Mouse (Mus musculus) adrenal gland, adult (tissue): ENCODE data around the gene Frrs1l.

ENCODE experiments used
- DNase-seq, 2 experiments: peaks; one replicate each; pipeline ENCODE4 v3.0.0; 2022 to 2023; ENCODE audit warnings: low spot score in 1 of 2; ENCODE audit not compliant: inconsistent age in 2 of 2

Gene Frrs1l

DNA sequence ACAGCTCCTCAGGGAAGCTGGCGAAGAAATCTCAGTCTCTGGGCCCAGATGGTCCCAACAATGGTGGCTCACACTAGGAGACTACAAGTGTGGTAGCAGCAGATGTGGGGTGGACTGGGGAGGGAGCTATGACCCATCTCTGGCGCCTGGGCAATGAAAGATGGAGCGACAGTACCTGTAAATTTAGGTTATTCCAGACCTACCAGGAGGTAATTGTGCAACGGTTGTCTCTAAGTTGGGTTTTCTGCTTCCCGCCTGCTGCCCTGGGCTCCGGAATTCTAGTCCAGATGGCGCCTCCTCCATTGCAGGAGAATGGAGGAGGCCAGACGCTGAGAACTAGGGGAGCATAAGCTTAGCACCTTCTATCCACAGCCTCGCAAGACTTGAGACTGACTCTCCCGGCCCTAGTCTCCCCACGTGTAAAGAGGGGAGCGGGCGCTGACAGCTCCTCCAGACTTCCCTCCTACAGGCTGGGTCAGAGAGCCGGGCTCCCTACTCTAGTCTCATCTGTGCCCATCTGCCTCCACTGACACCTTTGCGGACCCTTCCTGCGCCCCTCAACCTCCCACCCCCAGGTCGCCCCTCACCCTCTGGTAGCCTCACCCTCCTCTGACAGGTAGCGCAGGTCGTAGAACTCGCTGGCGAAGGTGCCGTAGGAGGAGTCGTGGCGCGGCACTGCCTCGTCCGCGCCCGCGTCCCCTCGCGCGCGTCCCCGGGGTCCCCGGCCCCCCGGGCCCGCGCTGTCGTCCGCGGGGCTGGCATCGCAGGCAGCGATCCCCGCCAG, 568 bp downstream of the Frrs1l start:
- no peak for DNase-seq

DNA sequence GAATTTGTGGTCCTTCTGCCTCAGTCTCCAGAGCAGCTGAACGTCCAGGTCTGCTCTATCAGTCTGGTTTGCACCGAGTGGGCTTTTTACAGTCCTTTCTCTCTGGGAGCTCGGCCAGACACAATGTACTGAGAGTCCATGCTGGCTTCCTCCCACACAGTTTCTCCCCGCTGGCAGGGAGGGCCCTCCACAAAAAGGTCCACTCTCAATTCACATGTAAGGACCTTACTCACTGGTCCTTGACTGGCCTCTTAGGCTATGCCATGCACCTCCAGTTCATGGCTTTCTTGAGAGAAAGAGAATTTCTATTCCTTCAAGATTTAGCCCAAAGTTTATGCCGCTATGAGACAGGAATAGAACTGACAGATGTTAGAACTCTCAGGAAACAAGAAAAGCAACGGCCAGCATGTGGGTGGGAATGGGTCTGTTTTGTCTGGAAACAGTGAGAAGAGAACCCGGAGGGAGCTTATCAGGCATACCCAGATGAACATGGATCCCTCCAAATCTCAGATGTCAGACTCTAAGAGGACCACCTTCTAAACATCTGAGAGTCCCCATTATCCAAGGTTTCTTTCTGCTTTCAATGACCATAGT, 24.5 kb downstream of the Frrs1l start:
- DNase-seq = no peak

DNA sequence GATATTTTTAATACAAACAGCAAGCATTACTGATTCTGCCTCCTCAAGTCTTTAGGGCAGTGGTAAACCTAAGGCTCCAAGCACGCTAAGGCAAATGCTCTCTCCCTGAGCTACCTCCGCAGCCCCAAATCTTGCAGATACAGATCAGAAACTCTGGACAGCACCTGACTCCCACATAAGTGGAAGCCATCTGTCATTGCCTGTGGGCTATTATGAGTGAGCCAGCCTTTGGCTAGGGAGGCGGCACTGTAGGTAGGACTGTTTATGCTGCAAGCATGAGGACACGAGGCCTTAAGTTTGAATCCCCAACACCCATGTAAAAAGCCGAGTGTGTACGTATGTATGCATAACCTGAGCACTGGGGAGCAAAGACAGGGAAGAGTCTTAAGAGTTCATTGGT, 26.5 kb downstream of the Frrs1l start:
- no peak for DNase-seq

DNA sequence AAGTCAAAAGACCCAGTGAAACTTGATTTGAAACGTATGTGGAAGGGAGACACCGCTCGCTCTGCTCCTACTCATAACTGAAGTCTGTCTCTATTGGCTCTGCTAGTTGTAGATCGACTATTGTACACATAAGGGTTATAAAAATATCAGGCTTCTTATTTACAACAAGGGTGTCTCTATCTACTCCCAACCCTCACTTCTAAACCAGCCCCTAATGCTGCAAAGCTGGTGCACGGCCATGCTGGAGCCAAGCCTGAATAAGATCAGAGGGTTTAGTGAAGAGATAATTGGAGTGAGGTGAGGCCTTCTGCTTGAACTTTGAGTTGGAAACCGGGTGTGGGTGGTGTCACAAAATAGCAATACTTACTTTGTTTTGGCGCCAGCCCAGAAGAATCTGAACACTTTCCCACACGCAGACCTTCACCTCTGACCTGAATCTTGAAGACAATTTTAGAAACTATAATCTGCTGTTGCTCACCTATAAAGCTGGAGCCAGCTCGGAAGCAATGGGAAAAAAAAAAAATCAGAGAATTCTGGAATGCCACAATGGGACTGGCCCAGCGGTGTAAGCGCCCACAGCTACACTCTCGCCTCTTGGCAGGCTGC, 28.8 kb downstream of the Frrs1l start:
- DNase-seq = no peak

DNA sequence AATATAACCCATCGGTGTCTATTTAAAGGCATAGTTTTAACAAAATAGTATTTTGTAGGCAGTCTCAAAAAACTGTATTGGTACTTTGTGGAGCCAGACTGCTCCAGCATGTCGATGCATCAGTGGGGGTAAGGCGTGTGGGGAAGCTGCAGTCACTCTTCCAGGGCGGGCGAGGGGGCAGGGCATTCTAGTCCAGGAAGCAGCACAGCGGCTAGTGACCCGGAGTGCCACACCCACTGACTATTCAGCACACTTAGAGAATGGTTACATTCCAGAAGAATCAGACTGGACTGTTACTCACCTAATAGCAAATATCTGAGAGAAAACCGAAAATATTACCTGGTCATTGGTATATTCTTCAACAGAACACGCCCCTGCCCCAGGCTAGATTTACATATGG, 32.7 kb downstream of the Frrs1l start:
- DNase-seq = no peak

DNA sequence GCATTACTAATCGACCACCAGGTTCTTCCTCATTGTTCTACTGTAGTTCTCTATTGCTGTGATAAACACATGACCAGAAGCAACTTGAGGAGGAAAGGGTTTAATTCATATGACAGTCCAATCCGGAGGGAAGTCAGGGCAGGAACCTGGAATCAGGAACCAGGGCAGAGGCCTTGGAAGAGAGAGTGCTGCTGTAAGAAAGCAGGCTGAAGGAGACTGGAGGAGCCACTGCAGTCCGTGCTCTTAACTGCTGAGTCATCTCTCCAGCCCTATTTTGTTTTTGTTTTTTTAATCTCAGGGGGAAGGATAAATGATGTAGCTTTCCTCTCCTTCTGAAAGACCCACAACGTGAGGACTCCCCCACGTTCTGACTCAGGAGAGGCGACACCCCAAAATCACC, 37.0 kb downstream of the Frrs1l start:
- no peak for DNase-seq

DNA sequence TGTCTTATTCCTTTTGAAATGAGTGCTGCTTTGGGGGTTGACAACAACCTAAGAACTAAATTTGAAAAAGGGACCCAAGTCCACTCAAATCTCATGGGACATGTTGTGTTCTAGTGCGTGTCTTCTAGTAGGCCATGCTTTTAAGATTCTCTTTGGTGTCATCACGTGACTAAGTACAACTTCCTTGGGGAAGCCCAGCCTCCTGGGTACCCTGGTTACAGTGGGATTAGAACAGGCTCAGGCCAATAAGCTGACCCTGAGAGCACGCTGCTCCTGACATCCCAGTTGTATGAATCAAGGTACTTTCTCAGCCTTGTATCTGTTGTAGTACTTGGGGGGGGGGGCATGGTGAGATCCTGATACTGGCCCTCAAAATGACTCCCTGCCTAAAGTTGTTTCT, 38.5 kb downstream of the Frrs1l start:
- no peak for DNase-seq

DNA sequence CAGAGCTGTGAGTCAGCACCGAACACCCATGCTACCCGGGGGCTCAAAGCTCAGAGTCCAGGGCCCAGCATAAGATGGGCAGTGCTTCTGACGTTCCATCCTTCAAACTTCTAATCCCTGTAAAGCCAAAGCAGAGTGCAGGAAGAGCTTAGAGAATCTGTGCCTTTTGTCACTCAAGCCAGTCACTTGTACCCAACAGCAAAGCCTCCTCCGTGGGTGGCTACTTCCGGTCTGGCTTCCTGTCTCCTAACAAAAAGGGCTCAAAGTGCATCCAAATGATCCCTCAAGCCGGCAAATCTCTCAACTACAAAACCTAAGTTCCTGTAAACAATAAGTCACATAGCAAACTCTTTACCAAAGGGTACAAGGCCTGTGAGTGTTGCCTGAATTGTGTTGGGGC, 40.7 kb downstream of the Frrs1l start:
- no peak for DNase-seq

DNA sequence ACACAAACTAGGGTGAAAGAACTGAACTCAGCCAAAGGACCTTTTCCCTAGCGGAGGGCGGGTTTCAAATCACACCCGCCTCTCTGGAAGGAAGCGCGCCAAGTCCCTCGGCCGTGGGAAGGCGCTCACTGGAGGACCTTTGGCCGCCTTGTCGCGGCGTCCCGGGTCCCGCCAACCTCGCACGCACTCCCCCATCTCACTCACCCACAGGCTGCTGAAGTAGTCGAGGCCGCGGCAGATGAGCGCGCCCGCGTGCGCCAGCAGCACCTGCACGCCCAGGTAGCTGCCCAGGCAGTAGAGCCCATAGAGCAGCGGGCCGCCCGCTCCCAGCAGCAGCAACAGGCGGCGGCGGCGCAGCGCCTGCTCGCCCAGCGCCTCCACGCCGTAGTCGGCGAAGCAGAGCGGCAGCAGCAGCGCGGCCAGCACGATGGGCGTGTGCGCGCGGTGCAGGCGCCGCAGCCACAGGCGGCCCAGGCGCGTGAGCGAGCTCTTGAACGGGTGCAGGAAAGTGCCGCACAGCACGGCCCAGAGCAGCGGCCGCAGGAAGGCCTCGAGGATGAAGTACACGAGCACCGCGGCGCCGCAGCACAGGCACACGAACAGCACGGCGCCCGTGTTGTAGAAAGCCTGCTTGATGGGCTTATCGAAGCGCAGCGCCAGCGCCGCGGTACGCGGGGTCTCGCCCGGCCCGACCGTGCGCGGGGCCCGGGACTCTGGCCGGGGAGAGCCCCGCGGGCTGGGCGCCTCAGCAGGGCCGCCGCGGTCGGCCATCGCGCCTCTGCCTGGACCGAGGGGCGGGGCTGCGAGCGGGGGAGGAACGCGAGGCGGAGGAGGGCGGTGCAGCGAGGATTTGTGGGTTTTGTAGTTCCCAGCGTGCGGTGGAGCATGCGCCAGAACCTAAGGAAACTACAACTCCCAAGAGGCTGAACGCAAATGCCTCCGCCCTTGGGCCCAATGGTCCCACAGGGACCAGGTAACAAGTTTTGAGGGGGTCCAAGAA, 43.2 kb downstream of the Frrs1l start, which contains the start of gene Tmem245:
Tmem245 (minus strand) TSS at position 797 of the 1,000 bp plus-strand sequence.
- DNase-seq = peak; percentile 95 to 97

DNA sequence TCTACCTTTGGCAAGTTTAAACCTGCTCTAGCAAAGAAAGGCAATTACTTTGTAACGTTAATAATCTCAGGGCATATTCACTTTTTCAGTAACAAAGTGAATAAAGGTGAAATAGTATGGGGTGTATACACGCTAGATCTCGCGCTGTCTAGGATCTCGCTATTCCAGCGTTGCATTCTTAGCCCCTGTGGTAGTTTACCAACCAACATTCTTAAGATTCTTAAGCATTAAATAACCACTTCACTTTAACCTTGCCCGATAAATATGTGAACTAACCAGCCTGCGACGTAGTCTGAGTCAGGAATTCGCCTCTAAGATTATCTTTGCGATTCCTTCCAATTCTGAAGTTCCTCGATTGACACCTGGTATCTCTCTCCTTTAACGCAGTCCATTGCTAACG, 44.0 kb downstream of the Frrs1l start:
- DNase-seq = no peak

DNA sequence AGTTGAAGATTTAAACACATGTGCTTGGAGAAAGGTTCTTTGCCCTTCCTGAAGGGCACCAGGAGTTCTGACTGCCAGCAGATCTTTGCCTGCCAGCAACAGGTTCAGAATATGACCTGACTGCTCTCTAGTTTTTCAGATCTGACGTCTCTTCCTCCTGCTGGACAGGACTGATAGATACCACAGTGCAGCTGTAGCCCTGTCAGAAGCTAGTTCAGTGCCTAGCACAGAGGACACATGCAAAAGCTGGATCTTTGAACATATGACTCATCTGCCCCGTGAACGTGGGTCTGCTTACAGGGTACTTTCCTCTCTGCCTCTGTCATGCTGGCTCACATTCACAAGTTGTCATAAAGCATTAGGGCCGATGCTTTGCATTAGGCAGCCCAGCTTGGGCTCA, 45.9 kb downstream of the Frrs1l start:
- peak; percentile 53 to 72 for DNase-seq

DNA sequence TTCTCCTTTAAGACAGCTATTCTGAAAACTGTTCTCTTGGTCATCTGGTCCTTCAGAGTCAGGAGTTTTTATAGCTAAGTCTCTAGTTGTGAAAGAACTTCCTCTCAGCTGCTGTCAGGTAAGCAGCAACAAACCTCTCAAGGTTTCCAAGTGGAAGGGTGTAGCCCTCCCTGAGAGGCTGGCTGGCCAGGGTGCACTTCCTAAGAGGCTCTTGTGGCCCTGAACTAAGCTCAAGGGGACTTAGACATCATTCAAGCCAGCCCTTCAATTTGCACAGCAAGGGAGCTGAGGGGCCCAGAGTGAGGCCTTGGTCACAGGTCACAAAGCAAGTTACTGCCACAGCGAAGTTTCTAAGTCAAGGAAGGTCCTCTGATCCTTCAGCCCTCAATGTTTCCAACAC, 46.9 kb downstream of the Frrs1l start:
- no peak for DNase-seq

DNA sequence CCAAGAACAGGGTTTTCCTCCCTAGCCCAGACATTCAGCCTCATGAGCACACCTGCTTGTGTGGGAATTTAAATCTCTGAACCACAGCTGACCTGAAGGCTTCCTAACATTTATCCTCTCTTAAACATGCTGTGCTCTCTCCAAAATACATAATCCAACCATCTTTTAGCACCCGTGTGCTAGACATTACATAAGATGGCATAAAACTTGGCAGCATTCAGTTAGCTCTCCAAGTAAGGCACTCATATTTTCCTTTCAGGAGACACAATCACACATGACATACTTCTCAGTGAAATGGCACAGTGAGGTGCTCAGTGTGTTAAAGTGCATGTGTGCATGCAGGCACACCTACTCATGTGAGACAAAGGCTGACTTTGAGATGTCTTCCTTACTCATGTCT, 47.6 kb downstream of the Frrs1l start:
- no peak for DNase-seq

DNA sequence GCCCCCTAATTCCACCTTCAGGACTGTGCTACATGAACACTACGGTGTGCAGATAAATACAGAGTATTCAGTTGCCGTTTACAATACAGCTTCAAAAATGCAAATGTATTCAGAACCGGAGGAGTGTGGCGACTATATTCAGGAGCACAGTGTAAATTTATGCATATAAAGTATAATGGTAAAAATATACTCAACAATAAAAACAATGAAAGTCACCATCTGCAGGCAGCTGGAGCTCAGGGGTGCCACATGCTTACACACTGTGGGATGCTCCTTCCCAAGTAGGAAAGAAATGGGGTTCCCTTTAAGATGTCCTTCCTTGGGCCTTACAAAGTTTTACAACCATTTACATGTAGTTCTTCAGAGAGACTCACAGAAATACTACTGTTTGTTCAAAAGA, 48.7 kb downstream of the Frrs1l start:
- no peak for DNase-seq

DNA sequence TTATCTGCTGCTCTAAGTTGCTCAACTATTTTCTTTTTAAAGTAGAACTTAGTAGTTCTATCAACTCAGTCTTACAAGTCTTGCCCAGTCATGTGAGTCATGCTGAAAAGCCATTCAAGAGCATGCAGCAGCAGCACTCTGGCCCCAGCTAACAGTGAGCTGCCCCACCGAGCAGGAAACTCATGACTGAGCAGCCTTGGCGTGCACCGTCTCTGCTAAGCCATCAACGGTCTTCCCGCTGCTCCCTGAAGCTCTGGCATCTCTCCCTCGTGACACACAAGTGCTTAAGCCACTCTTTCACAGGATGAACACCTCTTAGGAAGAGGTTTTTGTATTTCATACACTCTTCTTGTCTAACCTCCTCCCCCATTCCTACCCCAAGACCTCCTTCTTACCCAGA, 53.1 kb downstream of the Frrs1l start:
- DNase-seq = peak; percentile 50 to 64

DNA sequence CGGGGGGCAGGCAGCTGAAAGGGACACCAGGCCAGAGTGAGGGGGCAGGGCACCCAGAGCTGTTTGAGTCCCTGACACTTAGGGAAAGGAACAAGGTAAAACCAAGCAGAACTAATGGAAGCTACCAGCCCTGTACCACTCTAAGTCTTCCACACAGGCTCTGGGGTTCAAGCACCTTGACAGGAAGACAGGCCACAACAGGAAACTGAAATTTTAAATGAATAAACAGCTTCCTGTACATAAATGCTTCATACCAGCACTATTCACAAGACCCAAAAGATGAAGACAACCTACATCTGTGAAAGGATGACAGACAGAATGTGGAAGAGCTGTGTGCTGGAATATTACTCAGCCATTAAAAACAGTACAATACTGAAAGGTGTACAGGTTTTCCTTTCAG, 54.9 kb downstream of the Frrs1l start:
- DNase-seq = no peak

DNA sequence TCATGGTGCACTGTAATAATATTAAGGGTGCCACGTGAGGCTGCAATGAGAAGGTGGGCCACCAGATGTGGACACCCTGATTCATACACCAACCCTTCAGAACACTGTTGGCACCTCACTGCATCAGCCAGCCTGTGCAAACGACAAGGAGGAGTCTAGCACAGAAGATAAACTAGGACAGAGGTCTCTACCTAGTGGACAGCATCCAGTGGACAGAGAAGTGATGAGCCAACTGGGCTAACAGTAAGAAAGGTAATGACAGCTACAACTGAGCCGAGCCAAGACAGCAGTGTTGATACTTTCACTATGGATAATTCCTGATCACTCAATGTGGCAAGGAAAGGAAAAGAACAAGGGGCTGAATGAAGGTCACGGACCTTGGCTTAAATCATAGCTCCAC, 57.0 kb downstream of the Frrs1l start:
- DNase-seq = no peak

DNA sequence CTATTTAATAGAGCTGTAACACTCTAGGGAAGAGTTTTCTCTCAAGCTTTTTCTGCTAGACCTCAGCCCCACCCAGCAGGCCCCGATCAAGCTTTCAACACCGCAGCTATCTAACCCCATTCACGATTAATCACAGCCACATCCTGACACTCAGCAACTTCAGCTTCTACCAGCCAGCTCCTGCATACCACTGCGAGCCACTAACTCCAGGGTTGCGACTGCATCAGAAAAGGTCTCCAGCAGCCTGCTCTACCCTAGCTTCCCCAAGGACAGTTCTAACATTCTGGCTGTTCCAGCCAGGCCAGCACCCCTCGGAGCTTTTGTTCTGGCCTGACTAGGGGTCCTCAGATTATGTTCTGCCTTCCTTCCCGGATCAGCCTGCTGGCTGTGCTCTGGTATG, 58.1 kb downstream of the Frrs1l start:
- no peak for DNase-seq

DNA sequence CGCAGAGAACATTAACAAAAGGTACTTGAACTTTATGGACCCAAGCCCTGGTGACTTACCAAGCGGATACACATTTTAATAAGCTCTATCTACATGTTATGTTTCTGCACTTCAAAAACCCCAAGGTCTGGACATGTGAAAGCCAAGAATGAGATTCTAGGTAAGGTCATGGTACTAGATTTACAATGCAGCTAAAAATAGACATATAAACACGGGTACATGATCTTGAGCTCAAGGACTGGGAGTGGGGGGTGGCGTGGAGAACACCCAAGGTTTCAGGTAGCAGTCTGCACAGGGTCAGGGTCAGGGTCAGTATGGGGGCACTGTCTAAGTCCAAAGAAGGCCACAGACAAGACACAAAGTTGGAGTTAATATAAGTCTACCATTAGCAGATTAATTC, 59.9 kb downstream of the Frrs1l start:
- no peak for DNase-seq

DNA sequence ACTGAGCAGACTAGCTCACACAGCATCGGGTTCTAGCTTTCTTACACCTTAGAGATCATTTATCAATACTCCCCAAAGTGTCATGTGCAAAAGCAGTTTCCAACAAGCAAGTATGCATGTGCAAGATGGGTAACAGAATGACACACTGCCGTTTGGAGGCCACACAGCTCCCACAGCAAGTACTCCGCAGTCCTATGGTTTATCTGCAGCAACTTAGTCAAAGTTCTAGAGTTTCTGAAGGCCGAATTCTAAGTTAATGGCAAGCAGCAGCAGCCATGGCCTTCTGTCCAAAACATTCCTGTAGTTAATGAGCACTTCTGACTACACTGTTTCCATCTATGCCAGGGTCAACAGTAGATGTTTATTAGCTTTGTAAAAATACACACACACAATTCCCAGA, 63.2 kb downstream of the Frrs1l start:
- DNase-seq = peak; percentile 33 to 73

DNA sequence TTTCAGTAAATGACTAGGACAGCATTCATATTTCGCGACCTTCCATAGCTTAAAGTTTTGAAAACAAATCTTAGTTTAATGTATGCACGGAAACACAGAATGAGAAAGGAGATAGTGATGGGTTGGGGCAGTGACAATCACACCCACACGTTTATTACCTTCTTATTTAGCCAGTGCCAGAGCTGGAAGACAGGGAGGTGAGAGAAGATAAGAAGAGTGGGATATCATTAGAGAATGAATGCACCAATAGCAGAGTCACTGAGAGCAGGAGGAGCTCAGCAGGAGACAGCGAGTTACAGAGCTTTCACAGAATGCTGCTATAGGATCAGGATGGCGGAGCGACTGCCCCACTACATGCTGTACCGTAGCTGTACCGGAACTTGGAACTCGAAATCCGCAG, 68.0 kb downstream of the Frrs1l start:
- no peak for DNase-seq
